Mouse (Mus musculus) spleen, adult 2 months (tissue): ENCODE measurements around the gene Acer1.

Source experiments
- CTCF ChIP-seq: fragments of 200-500 bp; IDR thresholded peaks from 2 replicates; pipeline ENCODE4 v1.5.1; 2011; ENCODE audit warnings: mild to moderate bottlenecking, inconsistent platforms; ENCODE audit not compliant: insufficient read depth, insufficient read length, insufficient replicate concordance; ENCODE audit errors: extremely low read depth
- POLR2A ChIP-seq: fragments of 200-500 bp; IDR thresholded peaks from 2 replicates; pipeline ENCODE4 v1.6.1; 2011; ENCODE audit warnings: low read depth, low read length, inconsistent platforms

DNA sequence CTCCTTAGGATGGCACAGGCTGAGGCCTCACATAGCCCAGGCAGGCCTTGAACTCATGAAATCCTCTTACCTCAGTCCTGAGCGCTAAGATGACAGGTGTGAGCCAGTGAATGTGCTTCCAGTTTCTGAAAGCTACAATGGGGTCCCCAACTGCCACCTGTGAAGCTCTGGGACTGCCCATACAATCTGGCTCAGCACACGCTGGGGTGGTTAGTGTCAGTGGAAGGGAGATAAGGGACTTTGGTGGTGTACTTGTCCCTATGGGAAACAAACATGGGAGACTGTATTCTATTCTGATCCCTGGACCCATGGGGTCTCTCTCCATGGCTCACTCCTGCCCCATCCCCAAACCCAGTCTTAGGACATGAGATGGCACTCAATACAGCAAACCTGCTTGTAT is 37.8 kb upstream of the Acer1 start:
- TF ChIP-seq POLR2A (no peak), CTCF (no peak)
